Mouse (Mus musculus) olfactory bulb, adult 2 months (tissue): Measurements from ENCODE around the gene Cacna1c. TPM values are rescaled to one million over a fixed set of nuclear protein-coding genes. Genes with fewer than 3 reads are reported as not detected.

Source experiments
- H3K27ac ChIP-seq: fragments of 200-500 bp; 2 replicates; pipeline ENCODE4 v1.5.1; 2012; ENCODE audit warnings: low read depth, low read length; ENCODE audit not compliant: insufficient read depth
- H3K4me1 ChIP-seq: fragments of 200-500 bp; 2 replicates; pipeline ENCODE4 v1.6.1; 2012; ENCODE audit warnings: low read length; ENCODE audit not compliant: control insufficient read depth, insufficient read depth
- H3K4me3 ChIP-seq: fragments of 200-500 bp; 2 replicates; pipeline ENCODE4 v1.5.1; 2012; ENCODE audit warnings: mild to moderate bottlenecking, low read depth, low read length, moderate library complexity; ENCODE audit not compliant: insufficient read depth
- CTCF ChIP-seq: fragments of 200-500 bp; IDR thresholded peaks from 2 replicates; pipeline ENCODE4 v1.5.1; 2012; ENCODE audit warnings: low read depth, mild to moderate bottlenecking, low read length, moderate library complexity; ENCODE audit not compliant: insufficient read depth
- POLR2A ChIP-seq: fragments of 200-500 bp; IDR thresholded peaks from 2 replicates; pipeline ENCODE4 v1.6.1; 2012; ENCODE audit warnings: mild to moderate bottlenecking, low read depth, low read length, moderate library complexity; ENCODE audit not compliant: insufficient read depth
- WGBS: fragments of 180-500 bp; shearing (Covaris S2); methylation state at CpG from one replicate; pipeline ENCODE4 v1.1.7; 2018; 5-methylcytosine and 5-hydroxymethylcytosine counted together
- polyA plus RNA-seq: library from polyadenylated mRNA; stranded (reverse); fragments of >200 nt; gene quantifications from 2 replicates; pipeline ENCODE4 v1.2.4, GENCODE M21; 2012; ENCODE audit warnings: low replicate concordance; ENCODE audit not compliant: missing spikeins, insufficient read depth, insufficient read length

Cacna1c gene
- polyA plus RNA-seq, 1 experiment: 35.8 TPM

- 77% methylated on average over 8 of the region's 8 CpGs for WGBS
- H3K4me3 ChIP-seq: no peak overlapping the region
- no peak for TF ChIP-seq CTCF
- TF ChIP-seq POLR2A: no peak
- no peak overlapping the region for H3K27ac ChIP-seq
- H3K4me1 ChIP-seq: peaks cover 26% of the 10 kb centered on the region
Observed at GRCm38 (mm10) chr6:118899688-118900087, 296.5 kb downstream of the Cacna1c start.

GRCm38 (mm10) chr6:118897101-118897500, 299.1 kb downstream of the Cacna1c start:
- TF ChIP-seq POLR2A (no peak), CTCF (no peak)
- 61% methylated on average over 5 of the region's 5 CpGs for WGBS
- Histone ChIP-seq H3K4me1 (peaks cover 34% of the 10 kb centered on the region), H3K4me3 (no peak overlapping the region), H3K27ac (no peak overlapping the region)

GRCm38 (mm10) chr6:118894043-118894442, 302.2 kb downstream of the Cacna1c start:
- Histone ChIP-seq H3K27ac (0 out of 2 replicates have a peak overlapping the region, but pooled peaks have one; percentile 8), H3K4me3 (no peak overlapping the region), H3K4me1 (peaks cover 28% of the 10 kb centered on the region)
- no peak for TF ChIP-seq POLR2A
- TF ChIP-seq CTCF: no peak
- WGBS: 91% methylated on average over 6 of the region's 6 CpGs

GRCm38 (mm10) chr6:118889441-118889840, 306.8 kb downstream of the Cacna1c start:
- Histone ChIP-seq H3K27ac (no peak overlapping the region), H3K4me3 (no peak overlapping the region), H3K4me1 (peaks cover 12% of the 10 kb centered on the region; the same call in 1 of the 2 replicates)
- TF ChIP-seq POLR2A (no peak), CTCF (no peak)
- WGBS: 60% methylated on average over 4 of the region's 4 CpGs

- TF ChIP-seq POLR2A: no peak
- Histone ChIP-seq H3K4me1 (peaks cover 11% of the 10 kb centered on the region), H3K4me3 (no peak overlapping the region), H3K27ac (no peak overlapping the region)
- WGBS: 92% methylated on average over 8 of the region's 8 CpGs
Observed at GRCm38 (mm10) chr6:118887032-118887431, 309.2 kb downstream of the Cacna1c start.

DNA sequence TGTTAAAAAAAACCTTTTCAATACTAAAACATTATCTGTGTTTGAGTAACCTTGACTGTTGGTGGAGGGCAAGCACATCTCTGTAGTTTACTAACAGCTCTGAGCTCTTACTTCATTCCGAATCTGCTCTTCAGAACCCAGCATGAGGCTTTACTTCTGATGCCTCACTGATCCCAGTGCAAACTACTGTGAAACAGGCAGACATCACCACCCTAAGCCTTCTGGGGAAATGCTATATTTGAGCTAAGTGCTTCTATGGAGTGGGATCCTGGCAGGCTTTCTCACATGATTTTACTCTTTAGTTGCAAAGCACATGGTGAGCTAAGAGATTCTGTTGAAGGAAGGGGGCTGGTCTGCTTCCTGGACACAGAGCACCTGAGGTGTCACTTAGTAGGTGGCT, 311.3 kb downstream of the Cacna1c start:
- Histone ChIP-seq H3K4me1 (peaks cover 9% of the 10 kb centered on the region), H3K27ac (peak overlapping the region; percentile 90), H3K4me3 (no peak overlapping the region)
- WGBS: 38% methylated on average over 1 of the region's 1 CpGs
- TF ChIP-seq CTCF: no peak
- TF ChIP-seq POLR2A: no peak

- 37% methylated on average over 8 of the region's 8 CpGs for WGBS
- no peak for TF ChIP-seq POLR2A
- H3K4me1 ChIP-seq: peaks cover 9% of the 10 kb centered on the region
- H3K4me3 ChIP-seq: no peak overlapping the region
- peak overlapping the region; percentile 90 for H3K27ac ChIP-seq
Observed at GRCm38 (mm10) chr6:118884073-118884551, 312.1 kb downstream of the Cacna1c start.

- no peak for TF ChIP-seq CTCF
- no peak for TF ChIP-seq POLR2A
- Histone ChIP-seq H3K4me1 (peaks cover 11% of the 10 kb centered on the region), H3K4me3 (no peak overlapping the region), H3K27ac (no peak overlapping the region)
- WGBS: 69% methylated on average over 2 of the region's 2 CpGs
Observed at GRCm38 (mm10) chr6:118876204-118876603, 320.0 kb downstream of the Cacna1c start.

- H3K4me1 ChIP-seq: peaks cover 32% of the 10 kb centered on the region
- no peak for TF ChIP-seq CTCF
- no peak for TF ChIP-seq POLR2A
- 38% methylated on average over 7 of the region's 7 CpGs for WGBS
- H3K4me3 ChIP-seq: no peak overlapping the region
- H3K27ac ChIP-seq: no peak overlapping the region
Observed at GRCm38 (mm10) chr6:118870241-118870841, 325.9 kb downstream of the Cacna1c start.

- 67% methylated on average over 7 of the region's 7 CpGs for WGBS
- Histone ChIP-seq H3K27ac (no peak overlapping the region), H3K4me1 (peaks cover 36% of the 10 kb centered on the region), H3K4me3 (no peak overlapping the region)
- no peak for TF ChIP-seq POLR2A
- TF ChIP-seq CTCF: no peak
Observed at GRCm38 (mm10) chr6:118867384-118867783, 328.8 kb downstream of the Cacna1c start.
